Mouse (Mus musculus) adrenal gland, adult 18-20 months (tissue): ENCODE measurements around the gene Fpgs. TPM values are rescaled to one million over a fixed set of nuclear protein-coding genes. Genes with fewer than 3 reads are reported as not detected.

ENCODE experiments used
- DNase-seq, 2 experiments: peaks; one replicate each; pipeline ENCODE4 v3.0.0; 2021 to 2022; ENCODE audit warnings: low spot score in 2 of 2
- long read RNA-seq, 2 experiments: library from polyadenylated mRNA; stranded (forward); transcript quantifications; one replicate each; pipeline ENCODE4 v2.0.0; 2021
- total RNA-seq, 2 experiments: library from RNA; stranded (reverse); gene quantifications; 1 replicate in 1 of 2; 2 replicates in 1 of 2; pipeline ENCODE4 v1.2.3; 2021

The Fpgs gene
- total RNA-seq, result 10 to 100 TPM in 1 of 2 experiments, 1 to 10 TPM in 1; 8.2 to 10.3 TPM
- long read RNA-seq, experiment 1, transcript Fpgs-201 (15 exons, 2,273 nt), result major isoform, 8 of 9 reads
- long read RNA-seq, experiment 1, partial matches to known transcripts, result 1 of 9 reads
- long read RNA-seq, experiment 1, other reads (novel, unspliced or antisense), result 0 of 9 reads
- long read RNA-seq, experiment 2, transcript Fpgs-201 (15 exons, 2,273 nt), result major isoform, 20 of 30 reads
- long read RNA-seq, experiment 2, partial matches to known transcripts, result 2 of 30 reads
- long read RNA-seq, experiment 2, other reads (novel, unspliced or antisense), result 8 of 30 reads

DNA sequence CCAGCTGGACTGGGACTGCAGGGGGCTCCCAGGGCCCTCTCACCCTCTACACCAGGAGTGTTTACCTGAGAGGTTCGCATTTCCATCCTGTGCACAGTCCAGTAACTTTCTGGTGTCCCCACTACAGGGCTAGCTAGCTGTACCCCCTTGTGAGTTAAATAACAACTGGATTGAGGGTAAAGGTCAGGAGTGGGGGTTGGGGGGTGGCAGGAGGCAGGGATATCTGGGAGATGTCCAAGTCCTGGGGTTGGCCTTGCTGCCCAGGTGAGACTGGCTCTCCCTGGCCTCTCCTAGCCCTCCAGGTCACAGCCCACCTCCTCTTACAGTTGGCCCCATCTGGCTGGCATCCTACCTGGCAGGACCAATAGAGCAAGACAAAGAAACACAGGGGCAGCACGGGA is at the start of gene Fpgs:
Fpgs (minus strand) TSS at position 125 of the 401 bp plus-strand sequence.
- DNase-seq, result no peak

- DNase-seq, result no peak
These were observed 48.2 kb upstream of the Fpgs start for GRCm38 (mm10) chr2:32752181-32752580.

- no peak for DNase-seq
These were observed 47.7 kb upstream of the Fpgs start for GRCm38 (mm10) chr2:32751665-32752033.

DNA sequence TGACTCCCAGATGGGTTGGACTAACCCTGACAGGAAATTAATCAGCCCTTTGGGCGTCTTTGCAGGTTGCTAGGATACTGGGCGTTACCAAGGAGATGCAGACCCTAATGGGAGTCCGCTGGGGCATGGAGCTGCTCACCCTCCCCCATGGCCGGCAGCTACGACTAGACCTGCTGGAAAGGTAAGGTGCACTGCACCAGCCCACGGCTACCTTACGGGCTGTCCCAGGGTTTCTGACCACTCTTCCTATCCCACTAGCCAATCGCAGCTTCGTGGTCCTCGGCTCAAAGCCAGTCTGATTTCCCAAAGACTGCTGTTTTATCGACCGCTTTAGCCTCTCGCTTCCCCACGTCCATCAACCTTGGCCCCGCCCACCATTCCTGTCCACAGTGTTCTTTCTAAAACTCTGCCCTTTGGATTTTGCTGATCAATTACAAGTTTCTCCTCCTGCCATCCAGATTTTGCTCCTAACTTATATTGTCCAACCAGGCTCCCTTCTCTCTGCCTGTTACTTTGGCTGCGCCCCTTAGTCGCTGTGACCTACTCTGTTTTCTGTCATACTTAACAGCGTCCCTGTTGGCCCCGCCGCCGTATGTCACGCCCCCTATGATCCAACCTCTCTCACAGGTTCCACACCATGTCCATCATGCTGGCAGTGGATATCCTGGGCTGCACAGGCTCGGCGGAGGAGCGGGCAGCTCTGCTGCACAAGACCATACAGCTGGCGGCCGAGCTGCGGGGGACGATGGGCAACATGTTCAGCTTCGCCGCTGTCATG is 47.1 kb upstream of the Fpgs start:
- DNase-seq, result peak; percentile 57 to 60

GRCm38 (mm10) chr2:32750199-32750598 is 46.3 kb upstream of the Fpgs start:
- no peak for DNase-seq

DNA sequence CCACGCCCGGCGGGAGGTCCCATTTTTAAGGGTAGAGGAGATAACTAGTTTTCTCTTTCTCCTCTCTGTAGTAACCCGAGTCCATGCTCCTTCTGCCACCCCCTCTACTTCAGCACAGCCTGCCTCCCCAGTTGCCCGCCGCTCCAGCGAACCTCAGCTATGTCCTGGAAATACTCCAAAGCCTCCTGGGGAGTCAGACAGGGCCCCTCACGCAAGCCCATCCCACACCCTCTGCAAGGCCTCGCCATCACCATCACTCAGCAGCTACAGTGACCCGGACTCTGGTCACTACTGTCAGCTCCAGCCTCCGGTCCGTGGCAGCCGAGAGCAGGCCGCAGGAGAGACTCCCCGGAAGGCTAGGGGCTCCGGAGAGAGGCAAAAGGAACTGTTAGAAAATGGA is 45.1 kb upstream of the Fpgs start:
- DNase-seq, result no peak

DNA sequence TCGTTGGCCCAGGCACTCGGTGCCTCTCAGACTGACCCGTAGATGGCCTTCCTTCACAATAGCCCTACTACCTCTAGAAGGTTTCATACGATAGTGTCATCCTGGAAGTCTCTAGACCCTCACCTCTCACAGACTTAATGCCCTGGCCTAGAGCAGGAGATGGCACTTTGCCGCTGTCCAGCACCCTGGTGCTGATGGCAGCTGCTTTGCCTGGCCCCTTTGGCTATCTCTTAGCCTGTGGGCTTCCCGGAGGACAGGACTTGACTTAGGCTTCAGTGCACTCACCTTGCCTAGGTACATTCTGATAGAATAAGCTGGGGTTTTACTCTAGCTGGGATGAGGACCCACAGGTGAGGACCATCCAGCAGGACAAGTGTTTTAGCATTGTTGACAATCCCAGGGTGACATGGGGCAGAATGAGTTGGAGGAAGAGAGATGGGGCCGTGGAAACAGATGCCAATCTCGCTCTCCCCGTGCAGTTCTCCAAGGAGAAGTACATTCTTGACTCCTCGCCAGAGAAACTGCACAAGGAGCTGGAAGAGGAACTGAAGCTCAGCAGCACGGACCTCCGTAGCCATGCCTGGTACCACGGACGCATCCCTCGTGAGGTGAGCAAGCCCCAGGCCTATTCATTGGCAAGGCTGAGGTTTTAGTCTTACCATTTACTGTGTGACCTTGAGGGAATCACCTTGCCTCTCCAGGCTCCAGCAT is 40.5 kb upstream of the Fpgs start:
- DNase-seq, result no peak

DNA sequence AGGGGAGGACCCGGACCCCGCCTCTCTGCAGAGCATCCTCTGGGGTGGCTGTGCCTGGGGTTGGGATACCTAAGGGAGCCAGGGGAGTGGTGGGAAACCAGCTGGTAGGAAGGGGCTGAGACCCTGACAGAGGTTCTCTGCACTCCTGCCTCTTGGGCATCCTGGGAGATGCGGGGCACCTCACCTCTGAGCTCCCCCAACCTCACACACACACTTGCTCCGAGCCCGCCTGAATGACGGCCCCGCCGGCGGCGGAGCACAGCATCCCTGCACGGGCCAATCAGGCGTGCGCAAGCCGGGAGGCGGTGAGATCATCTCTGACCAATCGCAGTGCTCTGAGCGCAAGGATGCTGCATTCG is 38.2 kb upstream of the Fpgs start:
- no peak for DNase-seq

DNA sequence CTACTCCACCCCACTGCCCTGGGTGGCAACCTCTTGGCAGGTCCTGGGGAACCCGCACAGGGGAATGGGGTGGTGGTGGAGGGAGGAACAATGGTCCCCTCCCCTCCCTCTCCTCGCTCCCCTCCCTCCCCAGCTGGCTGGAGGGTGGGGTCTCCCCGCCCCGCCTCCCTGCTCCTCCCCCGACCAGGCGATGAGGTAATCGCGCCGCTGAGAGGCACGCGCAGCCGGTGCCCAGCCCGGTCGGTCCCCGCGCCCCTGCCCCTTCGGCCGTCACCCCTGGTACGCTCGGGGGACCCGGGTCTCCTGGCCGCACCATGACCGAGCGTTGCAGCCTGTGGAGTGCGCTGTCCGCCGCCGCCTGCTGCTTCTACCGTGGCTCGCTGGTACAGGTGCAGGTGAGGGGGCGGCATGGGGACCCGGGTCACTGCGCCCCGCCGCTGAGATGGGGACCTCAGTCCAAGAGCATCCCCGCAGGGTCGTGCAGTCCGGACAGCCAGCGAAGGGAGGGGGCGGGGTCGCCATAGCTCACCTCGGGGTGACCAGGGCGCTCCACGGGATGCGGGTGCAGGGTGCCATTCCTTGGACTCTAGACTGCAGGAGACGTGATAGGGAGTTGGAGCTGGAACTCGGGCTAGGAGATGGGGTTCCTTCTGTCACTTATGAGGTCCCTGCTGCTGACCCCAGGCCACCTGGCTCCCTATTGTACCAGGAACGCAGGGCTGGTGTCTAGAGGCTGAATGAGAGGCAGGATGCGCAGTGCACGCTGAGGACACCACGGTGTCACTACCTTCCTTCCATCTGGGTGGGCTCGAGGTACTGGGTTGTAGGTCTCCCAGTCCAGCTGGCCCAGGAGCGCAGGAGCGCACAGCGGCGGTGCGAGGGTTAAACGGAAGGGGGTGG is 37.6 kb upstream of the Fpgs start:
- DNase-seq, result peak in 1 of 2 experiments; percentile 61

GRCm38 (mm10) chr2:32740916-32741272 is 36.9 kb upstream of the Fpgs start, which contains the start of gene 6330409D20Rik:
TSS of gene 6330409D20Rik (minus strand) at chr2:32741016.
- DNase-seq, result no peak

DNA sequence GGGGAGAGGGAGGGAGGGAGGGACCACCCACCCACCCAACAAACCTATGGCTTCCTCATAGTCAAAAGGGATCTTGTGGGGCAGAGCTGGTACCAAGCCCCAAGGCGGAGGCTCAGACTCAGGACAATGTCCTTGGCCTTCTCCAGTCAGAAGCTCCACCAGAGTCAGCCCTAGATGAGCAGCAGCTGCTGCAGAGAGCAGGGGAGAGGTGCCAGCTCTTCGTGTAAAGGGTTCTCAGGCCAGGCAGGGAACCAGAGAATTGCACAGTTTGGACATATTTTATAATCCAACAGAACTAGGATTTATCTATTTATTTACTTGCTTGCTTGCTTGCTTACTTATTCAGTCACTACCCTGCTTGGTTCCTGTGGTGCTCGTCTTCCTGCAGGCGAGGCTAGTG is 35.4 kb upstream of the Fpgs start:
- DNase-seq, result no peak

GRCm38 (mm10) chr2:32737008-32737407 is 33.1 kb upstream of the Fpgs start:
- DNase-seq, result no peak

DNA sequence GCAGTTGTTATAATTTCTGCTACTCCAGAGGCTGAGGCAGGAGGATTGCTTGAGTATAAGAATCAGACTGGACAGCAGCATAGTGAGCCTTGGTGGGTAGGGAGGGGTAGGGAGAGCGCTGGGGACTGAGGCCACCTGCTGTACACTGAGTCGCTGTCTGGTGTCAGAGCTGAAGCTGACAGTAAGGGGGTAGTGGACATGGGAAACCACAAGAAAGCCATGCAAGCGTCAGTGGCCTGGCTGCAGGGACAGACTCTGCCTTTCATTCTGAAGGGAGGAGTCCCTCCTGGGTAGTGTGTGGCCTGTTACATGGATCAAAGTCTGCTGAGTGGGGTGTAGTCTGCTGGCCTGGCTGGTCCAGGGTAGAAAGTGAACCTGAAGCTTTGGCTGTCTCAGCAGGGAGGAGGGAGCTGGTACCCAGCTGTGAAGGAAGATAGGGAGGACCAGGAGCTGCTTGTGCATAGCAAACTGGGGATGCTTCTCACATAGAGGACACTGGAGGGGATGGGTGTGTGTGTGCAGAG is 32.4 kb upstream of the Fpgs start:
- DNase-seq, result no peak

DNA sequence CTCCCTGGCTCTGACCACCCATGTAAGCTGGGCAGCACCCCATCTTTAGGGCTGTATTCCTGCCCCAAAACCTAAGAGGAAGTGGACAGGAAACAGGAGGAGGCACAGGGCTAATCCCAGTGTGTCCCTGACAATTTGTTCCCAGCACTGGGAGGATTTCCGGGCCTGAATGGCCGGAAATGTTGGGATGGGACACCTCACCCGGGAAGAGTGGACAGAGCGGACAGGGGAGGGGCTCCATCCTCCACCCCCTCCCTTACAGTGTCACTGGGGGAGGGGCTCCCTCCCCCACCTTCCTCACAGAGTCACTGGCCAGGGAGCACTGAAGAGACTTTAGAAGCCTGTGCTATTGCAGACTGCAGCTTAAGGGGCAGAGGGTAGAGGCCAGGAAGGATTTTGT is 31.0 kb upstream of the Fpgs start:
- no peak for DNase-seq

DNA sequence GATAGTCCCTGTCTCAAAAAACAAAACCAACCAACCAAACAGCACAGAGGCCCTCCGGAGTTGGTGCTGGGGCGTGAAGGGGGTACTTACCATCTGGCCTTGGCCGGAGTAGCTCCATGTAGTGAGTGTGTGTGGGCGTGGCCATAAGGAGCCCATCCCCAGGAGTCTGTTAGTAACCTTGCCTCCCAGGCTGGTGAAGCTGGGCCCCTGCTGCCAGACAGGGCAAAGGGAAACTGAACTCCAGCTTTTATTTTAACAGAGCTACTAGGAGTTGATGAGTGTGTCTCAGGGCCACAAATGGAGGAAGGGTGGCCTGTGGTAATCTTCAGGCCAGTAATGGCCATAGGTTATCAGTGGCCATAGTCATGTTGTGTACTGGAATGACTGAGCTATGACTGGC is 30.5 kb upstream of the Fpgs start:
- DNase-seq, result no peak

GRCm38 (mm10) chr2:32732695-32733094 is 28.8 kb upstream of the Fpgs start:
- DNase-seq, result no peak

DNA sequence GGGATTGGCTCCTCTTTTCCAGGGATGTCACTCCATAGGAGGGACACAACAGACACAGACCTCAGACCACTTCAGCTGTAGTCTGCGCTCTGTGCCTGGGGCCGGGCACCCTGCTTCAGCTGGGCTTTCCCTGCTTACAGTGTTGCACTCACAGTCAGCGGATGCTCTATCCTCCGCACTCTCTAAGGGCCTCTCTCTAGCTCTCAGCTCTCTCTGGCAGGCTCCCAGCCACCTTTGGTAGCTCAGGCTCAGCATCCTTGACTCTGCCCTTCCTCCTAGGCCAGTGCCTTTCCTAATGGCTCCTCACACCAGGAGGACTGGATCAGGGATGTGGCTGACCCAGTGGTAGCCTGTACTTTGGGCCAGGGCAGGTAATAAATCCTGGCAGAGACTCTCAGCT is 28.0 kb upstream of the Fpgs start:
- DNase-seq, result no peak

GRCm38 (mm10) chr2:32730854-32731253 is 26.9 kb upstream of the Fpgs start:
- DNase-seq, result no peak

GRCm38 (mm10) chr2:32729547-32729946 is 25.6 kb upstream of the Fpgs start:
- no peak for DNase-seq

GRCm38 (mm10) chr2:32728463-32728862 is 24.5 kb upstream of the Fpgs start:
- DNase-seq, result no peak

GRCm38 (mm10) chr2:32727435-32727834 is 23.5 kb upstream of the Fpgs start:
- peak; percentile 79 to 83 for DNase-seq
